Mouse (Mus musculus) heart, embryonic 10.5 days (tissue): Measurements from ENCODE around the gene Lsamp. TPM values are rescaled to one million over a fixed set of nuclear protein-coding genes. Genes with fewer than 3 reads are reported as not detected.

Experiments used
- DNase-seq: peaks from one replicate; pipeline ENCODE4 v3.0.0-alpha.2; 2017; ENCODE audit warnings: low spot score
- H3K27ac ChIP-seq: fragments of 300-500 bp; sonication (generic); 2 replicates; pipeline ENCODE4 v1.5.1; 2016; ENCODE audit warnings: mild to moderate bottlenecking
- H3K27me3 ChIP-seq: fragments of 300-500 bp; sonication (generic); 2 replicates; pipeline ENCODE4 v1.6.1; 2016; ENCODE audit warnings: mild to moderate bottlenecking; ENCODE audit not compliant: poor library complexity, insufficient read depth, severe bottlenecking
- H3K36me3 ChIP-seq: fragments of 300-500 bp; sonication (generic); 2 replicates; pipeline ENCODE4 v1.6.1; 2016; ENCODE audit warnings: mild to moderate bottlenecking, moderate library complexity
- H3K4me1 ChIP-seq: fragments of 300-500 bp; sonication (generic); 2 replicates; pipeline ENCODE4 v1.6.1; 2016; ENCODE audit warnings: mild to moderate bottlenecking
- H3K4me3 ChIP-seq: fragments of 300-500 bp; sonication (generic); 2 replicates; pipeline ENCODE4 v1.5.1; 2016; ENCODE audit warnings: mild to moderate bottlenecking, moderate library complexity
- H3K9me3 ChIP-seq: fragments of 300-500 bp; sonication (generic); 2 replicates; pipeline ENCODE4 v1.6.1; 2016; ENCODE audit warnings: mild to moderate bottlenecking, moderate library complexity
- WGBS: fragments of 180-500 bp; shearing (Covaris S2); methylation state at CpG from one replicate; pipeline ENCODE4 v1.1.7; 2016; 5-methylcytosine and 5-hydroxymethylcytosine counted together
- polyA plus RNA-seq: library from polyadenylated mRNA; unstranded; fragments of >200 nt; fragmentation: Nextera tagmentation; extraction: Ambion mirVana; gene quantifications from 2 replicates; pipeline ENCODE4 v1.2.1, GENCODE M21; 2016

Gene Lsamp
- polyA plus RNA-seq, 1 experiment from 2014 or later, result 2.1 TPM

GRCm38 (mm10) chr16:42121788-42122187 lies 2137.6 kb downstream of the Lsamp start:
- no peaks in the 10 kb centered on the region for H3K9me3 ChIP-seq
- 88% methylated on average over 6 of the region's 6 CpGs for WGBS

GRCm38 (mm10) chr16:42123826-42124225 lies 2139.7 kb downstream of the Lsamp start:
- no peak overlapping the region for H3K4me3 ChIP-seq
- no peaks in the 10 kb centered on the region for H3K27me3 ChIP-seq
- WGBS, result 77% methylated on average over 4 of the region's 4 CpGs
- no peaks in the 10 kb centered on the region for H3K9me3 ChIP-seq
- no peaks in the 10 kb centered on the region for H3K36me3 ChIP-seq
- DNase-seq, result no peak
- no peak overlapping the region for H3K27ac ChIP-seq
- H3K4me1 ChIP-seq, result peaks cover 4% of the 10 kb centered on the region

More at GRCm38 (mm10) chr16:42121788-42122187, 2137.6 kb downstream of the Lsamp start:
- H3K27ac ChIP-seq, result no peak overlapping the region
- no peak overlapping the region for H3K4me3 ChIP-seq
- no peaks in the 10 kb centered on the region for H3K36me3 ChIP-seq
- no peaks in the 10 kb centered on the region for H3K27me3 ChIP-seq
- H3K4me1 ChIP-seq, result peaks cover 4% of the 10 kb centered on the region
- DNase-seq, result no peak

GRCm38 (mm10) chr16:42126061-42126460 lies 2141.9 kb downstream of the Lsamp start:
- Histone ChIP-seq H3K4me1 (peaks cover 4% of the 10 kb centered on the region), H3K27me3 (no peaks in the 10 kb centered on the region), H3K36me3 (no peaks in the 10 kb centered on the region), H3K27ac (no peak overlapping the region), H3K4me3 (no peak overlapping the region), H3K9me3 (no peaks in the 10 kb centered on the region)
- WGBS, result 83% methylated on average over 2 of the region's 2 CpGs
- no peak for DNase-seq

GRCm38 (mm10) chr16:42147164-42147563 lies 2163.0 kb downstream of the Lsamp start:
- Histone ChIP-seq H3K9me3 (no peaks in the 10 kb centered on the region), H3K4me3 (no peak overlapping the region), H3K36me3 (no peaks in the 10 kb centered on the region), H3K27me3 (no peaks in the 10 kb centered on the region), H3K4me1 (no peaks in the 10 kb centered on the region), H3K27ac (no peak overlapping the region)
- WGBS, result 66% methylated on average over 6 of the region's 6 CpGs
- no peak for DNase-seq

- Histone ChIP-seq H3K9me3 (no peaks in the 10 kb centered on the region), H3K4me1 (peaks cover 7% of the 10 kb centered on the region; the same call in 1 of the 2 replicates), H3K27ac (no peak overlapping the region), H3K27me3 (no peaks in the 10 kb centered on the region), H3K36me3 (no peaks in the 10 kb centered on the region), H3K4me3 (no peak overlapping the region)
- DNase-seq, result no peak
- WGBS, result 63% methylated on average over 6 of the region's 6 CpGs
These were observed 2165.2 kb downstream of the Lsamp start for GRCm38 (mm10) chr16:42149216-42149942.

GRCm38 (mm10) chr16:42152640-42153039 lies 2168.5 kb downstream of the Lsamp start:
- H3K9me3 ChIP-seq, result no peaks in the 10 kb centered on the region
- peaks cover 7% of the 10 kb centered on the region; the same call in 1 of the 2 replicates for H3K4me1 ChIP-seq
- DNase-seq, result no peak
- H3K27me3 ChIP-seq, result no peaks in the 10 kb centered on the region
- WGBS, result 50% methylated on average over 8 of the region's 8 CpGs
- no peak overlapping the region for H3K4me3 ChIP-seq
- no peak overlapping the region for H3K27ac ChIP-seq
- no peaks in the 10 kb centered on the region for H3K36me3 ChIP-seq

GRCm38 (mm10) chr16:42157816-42158215 lies 2173.7 kb downstream of the Lsamp start:
- no peaks in the 10 kb centered on the region for H3K27me3 ChIP-seq
- 81% methylated on average over 9 of the region's 9 CpGs for WGBS
- no peak overlapping the region for H3K4me3 ChIP-seq
- peaks cover 1% of the 10 kb centered on the region; the same call in 1 of the 2 replicates for H3K4me1 ChIP-seq
- no peaks in the 10 kb centered on the region for H3K36me3 ChIP-seq
- DNase-seq, result no peak
- H3K9me3 ChIP-seq, result no peaks in the 10 kb centered on the region
- no peak overlapping the region for H3K27ac ChIP-seq

GRCm38 (mm10) chr16:42164941-42165340 lies 2180.8 kb downstream of the Lsamp start:
- no peaks in the 10 kb centered on the region for H3K27me3 ChIP-seq
- no peaks in the 10 kb centered on the region for H3K9me3 ChIP-seq
- no peak overlapping the region for H3K4me3 ChIP-seq
- DNase-seq, result peak; percentile 80
- no peaks in the 10 kb centered on the region for H3K36me3 ChIP-seq
- H3K27ac ChIP-seq, result no peak overlapping the region
- no peaks in the 10 kb centered on the region for H3K4me1 ChIP-seq

GRCm38 (mm10) chr16:42168292-42168691 lies 2184.1 kb downstream of the Lsamp start:
- H3K4me3 ChIP-seq, result no peak overlapping the region
- 86% methylated on average over 9 of the region's 9 CpGs for WGBS
- DNase-seq, result no peak
- no peaks in the 10 kb centered on the region for H3K4me1 ChIP-seq
- H3K27me3 ChIP-seq, result no peaks in the 10 kb centered on the region
- H3K9me3 ChIP-seq, result no peaks in the 10 kb centered on the region
- H3K36me3 ChIP-seq, result no peaks in the 10 kb centered on the region
- H3K27ac ChIP-seq, result no peak overlapping the region

GRCm38 (mm10) chr16:42169447-42170140 lies 2185.4 kb downstream of the Lsamp start:
- DNase-seq, result peak; percentile 82
- H3K4me3 ChIP-seq, result no peak overlapping the region
- WGBS, result 29% methylated on average over 8 of the region's 8 CpGs
- H3K27me3 ChIP-seq, result no peaks in the 10 kb centered on the region
- H3K9me3 ChIP-seq, result no peaks in the 10 kb centered on the region
- no peak overlapping the region for H3K27ac ChIP-seq
- no peaks in the 10 kb centered on the region for H3K36me3 ChIP-seq
- H3K4me1 ChIP-seq, result no peaks in the 10 kb centered on the region

GRCm38 (mm10) chr16:42172476-42172875 lies 2188.3 kb downstream of the Lsamp start:
- Histone ChIP-seq H3K27ac (no peak overlapping the region), H3K9me3 (no peaks in the 10 kb centered on the region), H3K4me3 (no peak overlapping the region), H3K4me1 (no peaks in the 10 kb centered on the region), H3K36me3 (no peaks in the 10 kb centered on the region), H3K27me3 (no peaks in the 10 kb centered on the region)
- DNase-seq, result no peak
- WGBS, result 33% methylated on average over 11 of the region's 11 CpGs

GRCm38 (mm10) chr16:42178866-42179265 lies 2194.7 kb downstream of the Lsamp start:
- Histone ChIP-seq H3K4me3 (no peak overlapping the region), H3K27ac (no peak overlapping the region), H3K9me3 (no peaks in the 10 kb centered on the region), H3K27me3 (no peaks in the 10 kb centered on the region), H3K36me3 (no peaks in the 10 kb centered on the region), H3K4me1 (no peaks in the 10 kb centered on the region)
- DNase-seq, result no peak
- WGBS, result 66% methylated on average over 3 of the region's 3 CpGs

GRCm38 (mm10) chr16:42180025-42180424 lies 2195.9 kb downstream of the Lsamp start:
- 83% methylated on average over 6 of the region's 6 CpGs for WGBS
- no peak overlapping the region for H3K4me3 ChIP-seq
- no peak for DNase-seq
- no peaks in the 10 kb centered on the region for H3K27me3 ChIP-seq
- H3K4me1 ChIP-seq, result no peaks in the 10 kb centered on the region
- no peaks in the 10 kb centered on the region for H3K9me3 ChIP-seq
- H3K27ac ChIP-seq, result no peak overlapping the region
- H3K36me3 ChIP-seq, result no peaks in the 10 kb centered on the region
